Mouse (Mus musculus) cerebellum, postnatal 25 days (tissue): ENCODE data around the gene Gm9945.

Experiments
- DNase-seq, 2 experiments: peaks; one replicate each; pipeline ENCODE4 v3.0.0; 2021; ENCODE audit warnings: mixed read lengths in 2 of 2

Gm9945 gene

DNA sequence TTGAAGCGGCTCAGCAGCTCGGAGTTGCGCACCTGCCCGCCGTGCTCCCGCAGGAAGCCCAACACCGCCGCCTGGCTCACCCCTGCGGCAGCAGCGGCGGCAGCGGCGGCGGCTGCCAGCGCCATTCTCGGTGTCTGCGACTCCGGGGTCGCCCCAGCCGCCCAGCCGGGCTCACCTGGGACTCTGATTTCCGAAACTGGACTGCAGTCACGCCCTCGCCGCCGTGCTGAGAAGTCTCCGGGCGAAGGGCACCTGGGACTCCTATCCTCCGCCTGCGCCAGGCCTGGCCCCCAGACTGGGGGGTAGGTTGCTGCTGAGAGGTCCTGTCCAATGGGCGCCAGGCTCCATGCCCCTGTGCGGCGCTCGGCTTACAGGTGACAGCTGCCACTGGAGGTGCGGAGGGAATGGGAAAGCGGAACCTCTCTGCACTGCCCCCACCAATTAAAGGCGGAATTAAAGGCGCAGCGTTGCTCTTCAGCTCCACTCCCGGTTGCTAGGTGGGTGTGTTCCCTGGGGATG, at the start of gene Gm9945, which contains the start of gene Sowaha:
Gene Gm9945 (plus strand): TSS at position 384 of the 519 bp plus-strand sequence.
Gene Sowaha (minus strand): TSS at position 492 of the 519 bp plus-strand sequence.
- peak; percentile 88 to 89 for DNase-seq

DNA sequence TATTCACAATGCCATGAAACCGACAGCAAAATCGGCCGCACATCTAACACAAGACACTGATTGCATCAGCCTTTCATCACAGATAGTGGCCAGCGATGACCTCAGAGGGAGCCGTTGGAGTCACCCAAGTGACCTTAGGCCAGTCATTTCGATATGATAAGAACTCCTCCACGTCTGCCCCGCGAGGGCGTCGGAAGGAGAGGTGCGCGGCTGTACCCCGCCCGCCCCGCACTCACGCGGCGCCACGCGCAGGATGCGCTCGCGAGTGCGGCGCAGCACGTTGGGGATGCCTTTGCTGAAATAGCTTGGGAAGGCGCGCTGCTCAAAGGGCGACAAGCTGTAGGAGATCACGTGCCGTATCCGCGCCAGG, 49.7 kb upstream of the Gm9945 start:
- no peak for DNase-seq

DNA sequence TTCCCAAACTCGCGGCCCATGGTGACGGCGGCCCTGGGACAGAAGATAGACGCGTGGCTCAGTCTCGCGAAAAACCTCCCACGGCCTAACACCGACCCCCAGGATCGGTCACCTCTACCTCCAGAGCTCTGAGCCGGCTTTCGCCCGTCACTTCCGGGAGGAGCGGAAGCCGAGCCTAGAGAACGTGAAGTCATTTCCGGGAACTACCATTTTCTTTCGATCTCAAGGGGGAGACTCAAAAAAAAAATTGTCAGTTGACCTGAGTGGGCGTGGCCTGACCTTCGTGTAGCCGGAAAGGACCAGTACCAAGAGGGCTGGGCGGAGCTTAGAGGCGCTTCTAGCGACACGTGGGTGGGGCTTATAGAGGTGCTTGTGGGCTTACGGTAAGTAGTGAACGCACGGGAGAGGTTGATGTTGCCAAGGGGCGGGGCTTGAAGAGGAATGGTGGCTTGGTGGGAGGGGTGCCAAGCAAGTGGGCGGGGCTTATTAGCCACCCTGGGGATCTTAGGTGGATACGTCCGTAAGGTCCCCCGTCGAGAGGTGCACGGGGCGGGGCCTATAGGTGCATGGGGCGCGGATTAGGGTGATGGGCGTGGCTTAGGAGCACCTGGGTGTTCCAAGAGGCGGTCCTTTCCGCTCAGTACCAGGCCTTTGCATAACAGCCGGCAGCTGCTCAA, 49.2 kb upstream of the Gm9945 start, which contains the start of the genes Uqcrq and Gdf9:
Gene Uqcrq (minus strand): TSS at position 162 of the 677 bp plus-strand sequence.
Gene Gdf9 (plus strand): TSS at position 354 of the 677 bp plus-strand sequence.
- peak; percentile 99 to 100 for DNase-seq

DNA sequence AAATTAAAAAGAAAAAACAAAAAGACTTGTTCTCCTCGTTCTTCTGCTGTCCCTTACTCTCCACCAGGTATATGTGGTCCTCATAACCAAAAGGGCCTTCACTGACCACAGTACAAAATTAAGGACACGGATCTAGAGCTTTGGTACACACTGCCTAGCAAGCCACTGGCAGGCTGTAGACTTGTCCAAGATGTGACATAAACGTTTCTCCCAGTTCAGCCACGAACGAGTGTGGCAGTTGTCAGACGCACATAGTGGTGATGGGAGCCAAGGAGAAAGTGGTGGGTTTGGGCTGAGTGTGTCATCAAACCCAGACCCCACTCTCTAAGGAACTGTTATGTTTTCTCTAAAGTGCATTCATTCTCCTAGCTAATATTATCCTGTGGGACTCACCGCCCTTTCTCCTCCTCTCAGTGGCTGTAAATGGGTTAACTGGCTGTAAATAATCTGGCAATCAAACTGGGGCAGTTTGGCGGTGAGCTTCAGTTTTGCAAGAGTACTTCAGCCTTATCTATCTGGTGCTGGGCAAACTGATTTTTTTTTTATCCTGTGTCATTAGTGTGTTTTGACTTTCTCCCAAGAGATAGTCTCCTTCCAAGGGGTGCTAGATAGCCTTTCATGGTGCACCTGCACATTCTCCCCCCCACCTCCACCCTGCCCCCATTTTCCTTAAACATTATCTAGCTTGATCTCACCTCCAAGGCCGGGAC, 48.5 kb upstream of the Gm9945 start:
- no peak for DNase-seq

DNA sequence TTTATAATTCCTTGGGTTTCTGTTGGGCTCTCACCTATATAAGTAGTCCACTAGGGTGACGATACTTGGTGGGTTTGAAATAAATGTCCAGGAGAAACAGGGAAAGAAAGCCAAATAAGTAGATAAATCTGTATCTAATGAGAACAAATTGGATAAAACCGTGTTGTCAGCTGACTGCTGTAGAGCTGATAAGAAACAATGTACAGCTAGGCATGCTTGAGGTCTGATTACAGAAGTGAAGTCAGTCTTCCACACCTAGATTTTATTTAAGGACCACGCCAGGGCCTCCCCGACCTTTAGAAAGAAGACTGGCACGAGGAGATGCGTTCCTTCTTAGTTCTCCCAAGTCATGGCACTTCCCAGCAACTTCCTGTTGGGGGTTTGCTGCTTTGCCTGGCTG, 46.9 kb upstream of the Gm9945 start:
- DNase-seq, result no peak

DNA sequence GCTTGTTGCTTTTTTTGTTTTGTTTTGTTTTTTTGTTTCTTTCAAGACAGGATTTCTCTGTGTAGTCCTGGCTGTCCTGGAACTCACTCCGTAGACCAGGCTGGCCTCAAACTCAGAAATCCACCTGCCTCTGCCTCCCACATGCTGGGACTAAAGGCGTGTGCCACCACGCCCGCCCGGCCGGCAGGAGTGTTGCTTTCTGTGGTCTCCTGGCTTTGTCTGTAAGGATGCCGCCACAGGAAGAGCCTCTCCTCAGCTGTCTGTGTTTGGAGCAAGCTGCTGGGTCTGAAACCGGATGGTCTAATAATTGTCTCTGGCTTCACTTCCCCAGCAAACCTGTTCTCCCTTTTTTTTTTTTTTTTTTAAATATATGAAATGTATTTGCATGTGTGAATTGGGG, 44.5 kb upstream of the Gm9945 start:
- no peak for DNase-seq

DNA sequence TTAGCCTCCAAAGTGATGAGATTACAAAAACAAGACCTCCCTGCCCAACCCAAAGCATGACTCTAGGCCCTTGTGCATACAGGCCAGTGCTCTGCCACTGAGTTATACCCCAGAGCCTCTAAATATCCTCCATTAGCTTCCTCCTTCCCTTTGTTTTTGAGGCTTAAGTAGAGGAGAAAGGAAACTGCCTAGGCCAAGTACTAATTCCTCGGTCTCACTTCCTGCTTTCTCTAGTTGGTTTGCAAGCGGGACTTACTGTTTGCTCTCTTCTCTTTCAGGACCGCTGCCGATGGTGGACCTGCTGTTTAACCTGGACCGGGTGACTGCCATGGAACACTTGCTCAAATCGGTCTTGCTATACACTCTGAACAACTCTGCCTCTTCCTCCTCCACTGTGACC, 43.6 kb upstream of the Gm9945 start:
- no peak for DNase-seq

DNA sequence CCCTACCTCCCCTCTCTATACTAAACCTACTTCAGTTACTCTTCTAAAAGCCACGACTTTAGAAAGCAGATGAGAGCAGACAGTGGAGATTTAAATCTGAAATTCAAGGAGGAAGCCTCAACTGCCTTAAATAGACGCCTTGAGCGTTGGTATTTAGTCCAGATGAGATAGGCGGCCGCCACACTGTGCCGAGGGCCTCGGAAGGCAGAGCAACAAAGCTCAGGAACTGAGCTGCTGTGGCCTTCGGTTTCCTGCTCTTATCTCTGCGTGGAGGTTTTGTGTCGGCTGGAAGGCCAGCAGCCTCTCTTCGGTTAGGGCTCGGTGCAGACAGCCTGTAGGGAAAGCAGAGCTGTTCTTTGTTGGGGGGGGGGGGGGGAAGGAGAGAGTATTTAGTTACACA, 38.0 kb upstream of the Gm9945 start:
- no peak for DNase-seq

DNA sequence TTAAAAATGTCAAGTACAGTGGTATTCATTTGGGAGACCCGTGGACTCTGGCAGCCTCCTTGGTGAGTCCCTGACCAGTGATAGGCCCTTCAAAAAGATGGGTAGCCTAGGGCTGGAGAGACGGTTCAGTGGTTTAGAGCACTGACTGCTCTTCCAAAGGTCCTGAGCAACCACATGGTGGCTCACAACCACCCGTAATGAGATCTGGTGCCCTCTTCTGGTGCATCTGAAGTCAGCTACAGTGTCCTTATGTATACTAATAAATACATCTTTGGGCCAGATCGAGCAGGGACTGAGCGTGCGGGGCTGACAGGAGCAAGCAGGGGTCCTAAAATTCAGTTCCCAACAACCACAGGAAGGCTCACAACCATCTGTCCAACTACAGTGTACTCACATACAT, 36.1 kb upstream of the Gm9945 start:
- peak; percentile 51 to 71 for DNase-seq

DNA sequence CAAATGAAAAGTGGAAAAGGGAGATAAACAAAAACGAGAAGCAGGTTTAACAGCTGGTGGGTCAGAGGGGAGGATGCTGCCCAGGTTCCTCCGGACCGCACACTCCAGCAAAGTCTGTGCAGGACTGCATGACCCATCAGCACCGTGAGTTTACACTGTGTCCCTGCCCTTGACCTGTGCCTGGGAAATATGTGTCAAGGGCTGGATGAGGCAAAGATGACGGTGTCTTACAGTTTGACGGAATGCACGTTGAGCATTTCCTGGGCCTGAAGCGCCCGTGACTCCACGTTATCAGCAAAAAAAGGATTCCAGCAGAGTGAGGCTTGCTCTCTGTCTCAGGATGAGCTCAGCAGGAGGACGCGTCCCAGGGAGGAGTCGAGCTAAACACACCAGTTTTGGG, 34.4 kb upstream of the Gm9945 start:
- no peak for DNase-seq

DNA sequence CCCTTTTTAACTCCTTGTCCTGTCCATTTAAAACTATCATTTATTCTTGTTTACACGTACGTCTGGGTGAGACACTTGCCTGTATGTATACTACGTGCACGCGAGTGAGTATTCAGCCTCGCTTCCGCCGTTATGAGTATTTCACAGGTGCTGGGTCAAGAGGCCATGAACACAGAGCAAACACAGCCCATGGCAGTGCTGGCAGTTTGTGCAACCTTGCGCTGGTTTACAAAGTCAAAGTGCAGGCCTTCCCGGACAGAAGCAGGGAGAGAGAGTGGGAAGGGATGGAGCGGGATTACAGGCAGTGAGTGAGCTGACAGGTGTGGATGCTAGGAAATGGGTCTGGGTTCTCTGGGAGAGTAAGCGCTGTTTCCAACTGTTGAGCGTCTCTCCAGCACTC, 33.8 kb upstream of the Gm9945 start:
- no peak for DNase-seq

DNA sequence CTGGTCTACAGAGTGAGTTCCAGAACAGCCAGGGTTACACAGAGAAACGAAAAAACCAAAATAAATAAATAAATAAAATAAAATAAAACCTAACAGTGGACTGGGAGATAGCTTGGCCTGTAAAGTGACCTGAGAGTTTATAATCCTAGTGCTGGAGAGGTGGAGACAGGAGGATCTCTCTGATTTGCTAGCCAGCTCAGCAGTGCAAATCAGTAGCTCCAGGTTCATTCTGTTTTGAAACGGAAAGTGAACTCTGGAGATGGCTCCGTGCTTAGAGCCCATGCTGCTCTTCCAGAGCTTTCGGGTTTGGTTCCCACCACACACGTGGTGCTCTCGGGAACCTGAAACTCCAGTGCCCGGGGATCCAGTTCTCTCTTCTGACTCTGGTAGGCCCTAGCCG, 32.0 kb upstream of the Gm9945 start:
- no peak for DNase-seq

DNA sequence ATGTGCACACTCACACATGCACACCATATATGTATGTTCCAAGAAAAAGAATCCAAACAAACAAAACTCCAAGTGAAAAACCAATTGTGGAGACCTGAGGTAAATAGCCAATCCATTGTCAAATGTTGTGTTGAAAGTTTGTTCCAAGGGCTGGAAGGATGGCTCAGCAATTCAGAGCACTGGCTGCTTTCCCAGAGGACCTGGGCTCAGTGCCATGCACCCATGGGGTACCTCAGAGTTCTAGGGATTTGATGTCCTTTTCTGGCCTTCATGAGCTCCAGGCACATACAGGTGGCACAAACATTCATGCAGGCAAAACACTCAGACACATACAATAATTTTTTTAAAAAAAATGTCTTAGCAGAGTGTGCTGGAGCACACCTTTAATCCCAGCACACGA, 31.4 kb upstream of the Gm9945 start:
- DNase-seq, result peak; percentile 98

DNA sequence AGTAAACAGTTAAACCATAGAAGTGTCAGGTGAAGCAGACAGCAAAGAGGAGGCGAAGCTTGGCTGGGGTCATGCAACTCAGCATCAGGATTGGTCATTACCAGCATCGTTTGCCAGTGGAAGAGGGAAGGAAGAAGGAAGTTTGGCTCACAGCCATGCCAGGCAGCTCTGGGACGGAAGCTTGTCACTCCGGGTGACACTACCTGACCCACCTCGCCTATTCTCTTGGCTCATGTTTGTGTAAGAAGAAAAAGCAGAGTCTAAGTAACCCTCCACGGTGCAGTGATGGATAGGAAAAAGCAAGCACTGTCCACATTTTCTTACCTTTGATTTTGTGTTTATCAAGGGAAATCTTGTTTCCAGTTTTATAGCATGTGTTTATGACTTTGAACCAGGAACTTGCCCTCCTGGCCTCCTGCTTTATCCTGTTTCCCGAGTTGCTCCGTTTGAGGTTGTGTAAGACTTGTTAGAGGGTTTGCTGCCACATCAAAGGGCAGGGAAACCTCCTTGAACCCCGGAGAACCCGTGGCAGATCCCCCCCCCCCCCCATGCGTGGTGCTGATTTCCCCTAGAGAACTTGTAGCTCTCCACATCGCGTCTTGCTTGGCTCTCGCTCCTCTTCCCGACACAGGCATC, 29.8 kb upstream of the Gm9945 start:
- DNase-seq, result peak in 1 of 2 experiments; percentile 43

DNA sequence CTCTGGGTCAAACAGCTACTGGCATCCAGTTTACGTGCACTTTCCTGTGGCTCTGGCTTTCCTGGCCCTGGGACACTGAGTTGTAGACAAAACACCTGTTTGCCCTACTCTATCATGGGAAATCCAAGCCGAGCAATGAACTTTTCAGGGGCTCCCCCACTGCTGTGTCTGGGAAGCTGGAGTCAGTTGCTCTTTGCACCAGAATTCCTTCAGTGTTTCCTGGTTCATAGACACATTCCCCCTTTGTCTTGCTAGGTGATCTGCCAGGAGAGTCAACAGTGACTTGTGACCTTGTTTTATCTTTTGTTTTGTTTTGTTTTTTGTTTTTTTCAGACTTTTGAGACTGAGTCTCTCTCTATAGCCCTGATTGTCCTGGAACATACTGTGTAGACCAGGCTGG, 28.6 kb upstream of the Gm9945 start:
- DNase-seq, result no peak

DNA sequence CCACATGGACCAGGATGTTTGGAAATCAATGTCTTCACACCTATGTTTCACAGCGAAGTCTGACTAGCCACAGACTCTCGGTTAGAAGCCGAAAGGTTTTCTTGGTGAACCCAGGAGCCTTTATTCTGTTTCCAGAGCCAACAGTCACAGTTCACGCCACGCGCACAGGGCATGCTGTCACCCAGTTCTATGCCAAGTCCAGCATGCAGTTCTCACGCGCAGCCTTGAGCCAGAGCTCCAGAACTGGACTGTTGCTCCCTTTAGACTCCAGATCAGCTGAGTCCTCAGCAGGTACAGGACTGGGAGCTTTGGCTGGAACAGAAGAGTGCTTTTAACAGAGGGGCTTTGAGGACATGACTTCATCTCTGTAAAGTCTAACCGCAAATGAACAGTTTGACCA, 27.6 kb upstream of the Gm9945 start:
- DNase-seq, result peak; percentile 72 to 77

DNA sequence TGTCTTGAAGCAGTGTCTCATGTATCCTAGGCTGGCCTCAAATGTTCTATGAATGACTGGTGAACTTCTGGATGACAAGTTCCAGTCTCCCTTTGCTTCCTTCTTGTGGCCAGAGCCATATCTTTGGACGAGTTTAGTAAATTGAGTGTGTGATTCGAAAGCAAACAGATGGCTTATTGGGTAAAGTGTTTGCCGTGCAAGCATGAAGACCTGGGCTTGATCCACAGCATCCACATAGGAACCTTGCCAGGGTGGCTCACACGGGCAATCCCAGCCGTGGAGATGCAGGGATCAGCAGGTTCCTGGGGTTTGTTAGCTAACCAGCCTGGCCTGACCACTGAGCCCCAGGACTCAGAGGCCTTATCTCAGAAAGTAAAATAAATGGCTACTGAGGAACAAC, 26.9 kb upstream of the Gm9945 start:
- no peak for DNase-seq

DNA sequence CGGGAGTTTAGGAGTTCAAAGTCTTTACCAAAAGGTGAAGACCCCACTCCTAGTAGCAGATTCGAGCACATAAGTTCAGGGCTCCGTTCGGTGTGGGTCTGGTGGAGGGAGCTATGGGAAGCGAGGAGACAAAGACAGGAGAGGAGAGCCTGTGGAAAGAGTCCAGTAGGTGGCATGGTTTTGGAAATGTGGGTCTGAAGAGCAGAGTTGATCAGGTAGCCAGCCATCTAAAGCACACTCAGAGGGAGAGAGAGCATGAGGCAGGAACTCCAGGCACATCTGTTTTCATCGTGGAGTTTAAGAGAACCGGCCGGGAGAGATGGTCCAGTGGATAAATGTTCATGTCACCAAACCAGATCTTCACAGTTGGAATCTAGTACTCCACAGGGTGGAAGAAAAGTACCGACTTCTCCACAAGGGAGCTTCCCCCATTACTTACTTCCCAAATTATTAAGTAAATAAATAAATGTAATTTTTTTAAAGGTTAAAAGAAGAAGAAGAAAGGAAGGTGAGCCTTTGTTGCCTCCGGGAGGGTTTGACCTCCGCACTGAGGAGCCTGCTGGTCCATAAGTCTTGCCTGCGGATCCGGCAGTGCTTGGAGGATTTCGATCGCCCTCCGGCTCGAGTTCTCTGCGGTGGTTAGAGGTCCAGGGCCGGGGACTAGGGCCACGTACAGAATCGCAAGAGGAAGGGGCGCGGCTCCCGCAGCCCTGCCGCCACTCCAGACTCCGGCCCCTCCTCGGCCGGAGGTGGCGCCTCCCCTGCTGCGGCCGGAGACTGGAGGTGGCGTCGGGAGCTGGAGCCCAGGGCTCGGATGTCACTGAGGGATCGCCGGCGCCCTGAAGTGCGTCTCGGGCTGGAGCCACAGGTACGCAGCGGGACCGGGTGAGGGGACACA, 23.2 kb upstream of the Gm9945 start, which contains the start of the genes Gm10447 and Shroom1:
Gene Gm10447 (minus strand): TSS at position 637 of the 898 bp plus-strand sequence.
Gene Shroom1 (plus strand): TSS at position 732 of the 898 bp plus-strand sequence.
- DNase-seq, result peak; percentile 42 to 66

DNA sequence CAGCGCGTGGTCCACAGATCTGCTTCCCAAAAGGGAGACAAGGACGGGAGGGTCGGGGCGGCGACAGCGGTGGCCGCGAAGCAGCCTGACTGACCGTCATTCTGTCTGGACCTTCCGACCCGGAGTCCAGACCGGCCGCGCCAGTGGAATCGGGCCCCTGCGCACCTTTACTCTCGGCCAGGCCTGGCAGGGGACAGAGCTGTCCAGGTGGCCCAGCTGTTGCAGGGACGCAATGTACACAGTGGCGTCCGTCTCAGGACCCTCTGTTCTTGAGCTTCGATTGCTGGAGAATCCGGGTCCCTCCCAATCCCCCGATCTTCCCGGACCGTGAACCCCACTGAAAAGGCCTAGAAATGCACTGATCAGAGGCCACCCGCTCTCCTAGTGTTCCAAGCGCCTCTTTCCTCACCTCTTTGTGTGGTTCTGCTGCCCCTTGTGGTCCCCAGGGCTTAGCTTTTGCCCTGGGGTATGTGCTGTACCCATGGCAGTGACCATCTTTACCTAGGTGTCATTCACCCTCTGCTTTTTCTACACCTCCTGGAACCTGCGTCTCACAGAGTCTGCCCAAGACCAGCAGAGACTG, 22.5 kb upstream of the Gm9945 start:
- no peak for DNase-seq

DNA sequence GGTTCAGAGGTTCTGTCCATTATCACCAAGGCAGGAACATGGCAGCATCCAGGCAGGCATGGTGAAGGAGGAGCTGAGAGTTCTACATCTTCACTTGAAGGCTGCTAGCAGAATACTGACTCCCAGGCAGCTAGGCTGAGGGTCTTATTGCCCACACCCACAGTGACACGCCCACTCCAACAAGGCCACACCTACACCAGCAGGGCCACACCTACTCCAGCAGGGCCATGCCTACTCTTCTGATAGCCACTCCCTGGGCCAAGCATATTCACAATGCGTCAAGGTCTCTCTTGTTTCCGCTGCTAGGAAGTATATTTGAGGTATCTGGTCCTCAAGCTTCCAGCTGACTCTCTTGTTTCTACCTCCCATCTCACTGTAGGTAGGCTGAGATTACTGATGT, 21.0 kb upstream of the Gm9945 start:
- no peak for DNase-seq

DNA sequence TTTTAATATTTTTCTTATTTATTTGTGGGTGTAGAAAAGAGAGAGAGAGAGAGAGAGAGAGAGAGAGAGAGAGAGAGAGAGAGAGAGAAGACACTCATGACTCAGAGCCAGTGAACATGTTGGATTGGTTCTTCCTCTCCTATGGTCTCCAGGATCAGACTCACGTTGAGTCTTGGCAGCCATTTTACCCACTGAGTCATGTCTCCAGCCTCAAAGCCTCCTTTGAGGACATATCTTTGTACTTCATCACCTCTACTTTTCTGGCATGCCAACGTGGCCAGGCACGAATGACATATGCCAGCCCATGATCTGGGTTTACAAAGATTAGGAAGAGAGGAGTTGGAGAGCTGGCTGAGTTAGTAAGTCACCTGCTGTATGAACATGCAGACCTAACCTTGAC, 19.8 kb upstream of the Gm9945 start:
- DNase-seq, result no peak

DNA sequence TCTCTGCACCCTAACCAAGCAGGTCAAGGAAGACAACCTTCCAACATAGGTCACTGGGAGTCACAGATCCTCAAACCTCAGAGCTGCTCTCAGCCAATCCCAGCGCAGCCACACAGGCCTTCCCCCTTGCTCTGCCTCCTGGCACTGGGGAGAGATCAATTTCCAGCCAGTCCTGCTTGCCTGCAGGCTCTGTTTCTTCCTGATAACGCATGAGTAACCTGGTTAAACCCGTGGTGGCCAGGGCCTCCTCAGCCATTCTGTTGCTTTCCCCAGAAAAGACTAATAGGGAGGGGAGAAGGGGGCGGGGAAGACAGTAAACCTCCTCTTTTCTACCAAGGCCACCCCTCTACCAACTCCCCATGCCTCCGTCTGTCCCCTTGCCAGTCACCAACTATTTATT, 18.2 kb upstream of the Gm9945 start:
- no peak for DNase-seq
